Mouse (Mus musculus): ENCODE results near the gene Xiap. TPM values are rescaled to one million over a fixed set of nuclear protein-coding genes. Genes with fewer than 3 reads are reported as not detected.

The Xiap gene
- total RNA-seq (2023): 48.5 to 57.6 TPM (median 55.0 TPM) in 4 replicates

DNA sequence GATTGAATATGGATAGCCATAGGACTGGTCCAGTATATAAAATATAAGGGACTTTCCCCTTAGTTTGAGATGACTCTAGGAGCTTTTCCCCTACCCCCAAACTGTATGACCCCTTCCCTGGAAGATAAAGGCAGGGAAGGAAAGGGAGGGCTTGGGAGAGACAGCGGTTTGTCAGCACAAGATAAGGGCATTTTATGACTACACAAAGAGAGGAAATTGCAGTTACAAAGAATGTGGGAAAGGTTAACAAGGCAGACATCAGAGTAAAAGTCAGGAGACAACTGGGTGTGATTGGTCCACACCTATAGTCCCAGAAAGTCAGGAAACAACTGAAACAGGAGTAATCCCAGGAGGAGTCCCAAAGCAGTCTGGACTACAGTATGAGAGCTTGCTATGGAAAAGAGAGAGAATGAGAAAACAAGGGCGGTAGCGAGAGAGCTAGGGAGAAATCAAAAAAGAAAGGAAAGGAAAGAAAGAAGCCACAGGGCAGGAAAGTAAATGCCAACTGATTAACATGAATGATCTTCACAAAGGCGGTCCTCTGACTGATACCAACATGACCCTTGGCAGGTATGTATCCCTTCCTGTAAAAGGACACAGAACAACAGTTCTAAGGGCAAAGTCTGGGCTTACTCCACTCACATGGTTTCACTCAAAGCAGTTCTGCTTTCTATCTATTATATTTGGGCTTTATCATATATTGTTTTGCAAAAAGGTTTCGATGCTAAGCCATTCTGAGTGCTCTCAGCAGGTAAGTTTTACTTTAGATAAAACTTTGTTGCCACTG lies at the start of gene Xiap:
Gene Xiap, plus strand, starts transcription at position 398 of the 787 bp plus-strand sequence.

DNA sequence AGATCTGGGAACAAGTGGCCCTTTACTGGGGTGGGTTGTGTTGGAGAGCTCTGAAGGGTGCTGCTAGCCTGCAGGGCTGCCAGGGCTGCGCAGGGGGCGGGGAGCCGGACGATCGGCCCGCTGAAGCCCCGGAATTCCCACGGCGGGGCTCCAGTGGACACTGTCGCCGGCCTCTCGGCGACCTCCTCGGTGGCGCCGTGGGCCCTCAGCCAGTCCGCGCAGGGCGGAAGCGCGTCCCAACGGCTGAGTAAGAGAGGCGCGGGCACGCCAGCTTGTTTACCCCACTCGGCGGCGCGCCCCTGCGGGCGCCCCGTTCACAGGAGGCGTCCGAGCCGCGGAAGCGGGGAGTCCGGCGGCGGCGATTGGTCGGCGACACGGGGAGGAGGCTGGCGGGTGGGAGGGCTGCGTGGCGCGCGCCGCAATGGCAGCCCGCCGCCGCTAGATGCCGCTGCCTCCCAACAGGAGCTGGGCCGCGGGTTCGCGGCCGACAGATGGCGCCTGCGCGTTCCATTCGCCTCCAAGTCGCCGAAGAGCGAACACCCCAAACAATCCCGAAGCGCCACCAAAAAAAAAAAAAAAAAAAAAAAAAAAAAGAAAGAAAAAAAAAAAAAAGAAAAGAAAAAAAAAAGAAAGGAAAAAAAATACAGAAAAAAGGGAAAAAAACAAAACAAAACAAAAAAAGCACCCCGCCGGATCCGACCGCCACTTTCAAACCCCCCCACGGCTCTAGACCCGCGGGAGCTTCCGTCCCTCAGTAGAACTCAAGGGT lies 89.5 kb downstream of the Xiap start, which contains the start of gene Stag2:
Gene Stag2, plus strand, starts transcription at position 530 of the 769 bp plus-strand sequence.

Other genes with a start within 250 kb of the Xiap start
- 102 to 109 TPM (median 104 TPM) in 4 replicates for gene Thoc2, start 139.0 kb upstream of the Xiap start, total RNA-seq (2023)
- gene Stag2, start 89.6 kb downstream of the Xiap start, total RNA-seq (2023): 127 to 140 TPM (median 129 TPM) in 4 replicates

Data from B cell, adult 62 days (primary cell).